Mouse (Mus musculus) CD4-positive, CD25-positive, alpha-beta regulatory T cell, adult 4 months (primary cell): ENCODE data around the gene Arpc2. TPM values are rescaled to one million over a fixed set of nuclear protein-coding genes. Genes with fewer than 3 reads are reported as not detected.

Experiments used
- ATAC-seq: one replicate; pipeline ENCODE4 v1.8.0; 2017
- polyA plus RNA-seq, 2 experiments: library from polyadenylated mRNA; unstranded; fragments of 100-300 nt; shearing (Covaris generic); gene quantifications; one replicate each; pipeline ENCODE4 v1.2.1; 2017

The Arpc2 gene
- polyA plus RNA-seq, 2 experiments from 2014 or later: 614 to 635 TPM

GRCm38 (mm10) chr1:74303509-74304338 is 67.8 kb downstream of the Arpc2 start:
- ATAC-seq: peak; percentile 67

DNA sequence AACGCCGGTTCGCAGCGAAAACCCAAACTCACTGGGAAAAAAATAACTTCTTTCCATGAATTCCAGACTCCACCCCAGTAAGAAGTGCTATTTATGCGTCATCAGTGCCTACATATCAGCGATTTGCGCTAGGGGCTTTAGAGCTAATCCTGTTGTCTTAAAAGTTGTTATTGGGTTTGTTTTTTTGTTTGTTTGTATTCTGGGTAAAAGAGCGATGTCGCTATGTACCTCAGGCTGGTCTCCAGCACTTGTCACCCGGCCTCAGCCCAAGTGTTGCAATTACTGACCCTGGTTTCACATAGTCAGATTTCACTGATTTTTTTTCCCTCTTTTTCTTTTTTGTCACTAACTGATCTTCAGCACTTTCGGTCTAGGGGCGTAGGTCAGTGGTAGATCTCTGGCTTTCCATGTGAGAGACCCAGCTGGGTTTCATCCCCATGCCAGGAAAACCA is 68.5 kb downstream of the Arpc2 start:
- ATAC-seq: peak; percentile 40

DNA sequence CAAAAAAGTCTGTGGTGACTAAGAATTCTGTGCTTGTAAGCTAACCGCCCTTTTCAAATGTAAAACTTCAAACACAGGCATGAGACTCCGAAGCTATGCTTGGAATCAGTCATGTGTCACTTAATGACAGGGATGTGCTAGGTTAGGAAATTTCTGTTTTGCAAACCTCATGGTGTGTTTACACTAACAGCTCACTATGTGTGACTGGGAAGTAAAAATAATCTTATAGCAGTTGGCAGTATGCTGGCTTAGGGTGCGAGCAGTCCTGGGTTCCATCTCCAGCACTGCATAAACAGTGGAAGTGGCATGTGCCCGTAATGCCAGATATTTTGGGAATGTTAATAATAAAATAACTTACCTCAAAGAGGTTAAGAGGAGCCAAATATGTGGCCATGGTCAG is 69.1 kb downstream of the Arpc2 start:
- ATAC-seq: no peak

DNA sequence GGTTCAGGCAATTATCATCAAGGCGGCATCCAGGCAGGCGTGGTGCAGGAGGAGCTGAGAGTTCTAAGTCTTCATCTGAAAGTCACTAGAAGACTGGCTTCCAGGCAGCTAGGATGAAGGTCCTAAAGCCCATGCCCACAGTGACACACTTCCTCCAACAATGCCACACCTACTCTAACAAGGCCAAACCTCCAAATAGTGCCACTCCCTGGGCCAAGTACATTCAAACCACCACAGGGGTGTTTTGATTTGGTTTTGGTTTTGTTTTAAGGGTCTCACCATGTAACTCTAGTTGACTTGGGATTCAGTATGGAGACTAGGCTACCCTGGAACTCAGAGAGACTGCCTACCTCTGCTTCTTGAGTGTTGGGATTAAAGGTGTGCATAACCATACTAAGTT is 69.6 kb downstream of the Arpc2 start, which contains the start of gene Tmbim1:
Tmbim1 (minus strand) TSS at position 101 of the 400 bp plus-strand sequence.
- ATAC-seq: no peak

DNA sequence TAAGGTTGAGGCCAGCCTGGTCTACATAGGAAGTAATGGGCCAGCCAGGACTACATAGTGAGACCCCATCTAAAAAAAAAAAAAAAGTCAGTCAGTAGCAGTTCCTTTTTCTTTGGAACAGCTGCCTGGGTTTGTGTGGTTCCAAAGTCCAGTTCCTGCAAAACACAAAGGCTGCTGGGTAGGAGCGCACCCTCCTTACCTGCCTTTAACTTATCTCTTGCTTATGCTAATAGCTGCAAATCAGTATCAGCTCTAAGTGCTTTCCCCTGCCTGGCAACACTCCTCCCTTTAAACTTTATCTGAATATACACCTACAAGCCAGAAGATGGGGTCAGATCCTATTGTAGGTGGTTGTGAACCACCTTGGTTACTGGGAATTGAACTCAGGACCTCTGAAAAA is 71.3 kb downstream of the Arpc2 start:
- ATAC-seq: no peak

DNA sequence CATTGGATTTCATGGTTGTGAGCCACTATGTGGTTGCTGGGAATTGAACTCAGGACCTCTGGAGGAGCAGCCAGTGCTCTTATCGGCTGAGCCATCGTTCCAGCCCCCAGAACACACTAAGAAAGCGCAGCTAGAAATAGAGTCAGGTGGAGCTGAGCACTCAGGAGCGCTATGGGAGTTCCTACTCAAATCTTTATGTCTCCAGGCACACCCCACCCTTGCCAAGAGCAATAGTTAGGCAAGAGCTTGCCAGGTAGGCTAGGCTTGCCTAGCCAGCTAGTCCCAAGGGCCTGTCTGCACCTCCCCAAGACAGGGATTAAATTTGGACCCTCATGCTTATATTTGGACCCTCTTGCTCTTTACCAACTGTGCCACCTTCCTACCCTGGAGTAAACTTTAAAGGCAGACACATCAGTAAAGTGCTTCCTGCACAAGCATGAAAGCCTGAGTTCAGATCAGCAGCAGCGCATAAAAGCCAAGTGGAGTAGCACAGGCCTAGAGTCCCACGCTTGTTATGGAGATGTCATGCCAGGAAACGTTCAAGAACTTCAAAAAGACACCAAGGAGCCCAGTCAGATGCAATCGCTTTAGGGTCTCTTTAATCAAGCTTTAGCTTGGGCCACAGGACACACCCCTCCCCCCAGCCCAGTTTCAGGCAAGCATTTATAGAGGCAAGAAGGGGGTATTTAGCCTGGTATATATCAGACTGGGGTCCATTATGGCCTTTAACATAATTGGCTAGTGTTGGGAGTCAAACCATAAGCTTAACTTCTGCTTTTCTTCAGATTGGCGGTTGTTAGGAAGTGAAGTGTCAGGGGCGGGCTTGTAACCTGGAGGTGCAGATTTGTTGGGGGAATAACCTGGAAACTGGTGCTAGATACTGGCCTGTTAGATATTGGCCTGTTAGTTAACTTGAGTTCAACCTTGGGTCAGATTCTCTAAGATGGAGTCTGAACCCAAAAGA is 72.4 kb downstream of the Arpc2 start:
- ATAC-seq: no peak

GRCm38 (mm10) chr1:74309767-74310166 is 73.9 kb downstream of the Arpc2 start:
- no peak for ATAC-seq

GRCm38 (mm10) chr1:74313049-74313692 is 77.3 kb downstream of the Arpc2 start:
- ATAC-seq: peak; percentile 92

- ATAC-seq: no peak
These were observed 78.9 kb downstream of the Arpc2 start for GRCm38 (mm10) chr1:74314796-74315195.

GRCm38 (mm10) chr1:74316114-74316827 is 80.4 kb downstream of the Arpc2 start:
- peak; percentile 61 for ATAC-seq

Other genes starting within 250 kb of the Arpc2 start
- 10 to 100 TPM; 19.0 to 40.5 TPM for gene Tns1, start 111.6 kb upstream of the Arpc2 start, polyA plus RNA-seq
- gene Rufy4, start 110.5 kb upstream of the Arpc2 start, polyA plus RNA-seq: not detected
- not detected for gene Cxcr2, start 82.1 kb upstream of the Arpc2 start, polyA plus RNA-seq
- gene Cxcr1, start 41.5 kb upstream of the Arpc2 start, polyA plus RNA-seq: not detected
- gene Gpbar1, start 42.5 kb downstream of the Arpc2 start, polyA plus RNA-seq: 1 to 10 TPM in 1 of 2 experiments, not detected in 1; 1.1 TPM
- gene Aamp, start 48.7 kb downstream of the Arpc2 start, polyA plus RNA-seq: 100 to 1,000 TPM; 205 to 288 TPM
- gene Pnkd, start 48.8 kb downstream of the Arpc2 start, polyA plus RNA-seq: 10 to 100 TPM; 78.8 to 83.8 TPM
- 10 to 100 TPM; 16.7 to 27.5 TPM for gene Tmbim1, start 69.5 kb downstream of the Arpc2 start, polyA plus RNA-seq
- under 1 TPM in 1 of 2 experiments, not detected in 1; 0.29 TPM for gene Catip, start 126.0 kb downstream of the Arpc2 start, polyA plus RNA-seq
- gene Slc11a1, start 139.1 kb downstream of the Arpc2 start, polyA plus RNA-seq: 1 to 10 TPM in 1 of 2 experiments, under 1 TPM in 1; 0.78 to 4.0 TPM
- 10 to 100 TPM; 39.8 to 48.3 TPM for gene Ctdsp1, start 155.4 kb downstream of the Arpc2 start, polyA plus RNA-seq
- gene Vil1, start 173.3 kb downstream of the Arpc2 start, polyA plus RNA-seq: under 1 TPM; 0.23 to 0.33 TPM